Mouse (Mus musculus): ENCODE results near the gene Slc44a3. TPM values are rescaled to one million over a fixed set of nuclear protein-coding genes. Genes with fewer than 3 reads are reported as not detected.

The Slc44a3 gene
- total RNA-seq, 2 experiments from 2014 or later, result 0.30 TPM; not detected in 1

GRCm38 (mm10) chr3:121464733-121465305 lies 67.4 kb downstream of the Slc44a3 start:
- no peak for ATAC-seq (replicated peaks; ENCODE audit: poor library complexity)

- ATAC-seq (replicated peaks; ENCODE audit: poor library complexity), result no peak
These were observed 69.4 kb downstream of the Slc44a3 start for GRCm38 (mm10) chr3:121462782-121463181.

GRCm38 (mm10) chr3:121461477-121461876 lies 70.7 kb downstream of the Slc44a3 start:
- no peak for ATAC-seq (replicated peaks; ENCODE audit: poor library complexity)

- ATAC-seq (replicated peaks; ENCODE audit: poor library complexity), result peak; percentile 93
These were observed 71.6 kb downstream of the Slc44a3 start for GRCm38 (mm10) chr3:121460473-121461193.

GRCm38 (mm10) chr3:121458545-121459492 lies 73.4 kb downstream of the Slc44a3 start:
- ATAC-seq (replicated peaks; ENCODE audit: poor library complexity), result 0 out of 2 replicates have a peak, but pooled peaks have one; percentile 12

- ATAC-seq (replicated peaks; ENCODE audit: poor library complexity), result no peak
These were observed 80.8 kb downstream of the Slc44a3 start for GRCm38 (mm10) chr3:121451404-121451803.

GRCm38 (mm10) chr3:121449527-121449926 lies 82.7 kb downstream of the Slc44a3 start:
- peak; percentile 58 for ATAC-seq (replicated peaks; ENCODE audit: poor library complexity)

- no peak for ATAC-seq (replicated peaks; ENCODE audit: poor library complexity)
These were observed 83.6 kb downstream of the Slc44a3 start for GRCm38 (mm10) chr3:121448606-121449005.

- no peak for ATAC-seq (replicated peaks; ENCODE audit: poor library complexity)
These were observed 84.2 kb downstream of the Slc44a3 start for GRCm38 (mm10) chr3:121448029-121448468.

GRCm38 (mm10) chr3:121446454-121446853 lies 85.8 kb downstream of the Slc44a3 start:
- ATAC-seq (replicated peaks; ENCODE audit: poor library complexity), result 0 out of 2 replicates have a peak, but pooled peaks have one; percentile 16

- ATAC-seq (replicated peaks; ENCODE audit: poor library complexity), result peak; percentile 7; the same call in 1 of the 2 replicates
These were observed 87.8 kb downstream of the Slc44a3 start for GRCm38 (mm10) chr3:121444414-121444813.

- ATAC-seq (replicated peaks; ENCODE audit: poor library complexity), result peak; percentile 49
These were observed 88.3 kb downstream of the Slc44a3 start for GRCm38 (mm10) chr3:121443861-121444271.

GRCm38 (mm10) chr3:121442288-121442687 lies 89.9 kb downstream of the Slc44a3 start:
- peak; percentile 32; the same call in 1 of the 2 replicates for ATAC-seq (replicated peaks; ENCODE audit: poor library complexity)

- no peak for ATAC-seq (replicated peaks; ENCODE audit: poor library complexity)
These were observed 90.7 kb downstream of the Slc44a3 start for GRCm38 (mm10) chr3:121441504-121441903.

GRCm38 (mm10) chr3:121439623-121440161 lies 92.5 kb downstream of the Slc44a3 start:
- ATAC-seq (replicated peaks; ENCODE audit: poor library complexity), result no peak

GRCm38 (mm10) chr3:121437996-121438395 lies 94.2 kb downstream of the Slc44a3 start:
- ATAC-seq (replicated peaks; ENCODE audit: poor library complexity), result no peak

GRCm38 (mm10) chr3:121437070-121437469 lies 95.1 kb downstream of the Slc44a3 start:
- no peak for ATAC-seq (replicated peaks; ENCODE audit: poor library complexity)

GRCm38 (mm10) chr3:121435296-121435695 lies 96.9 kb downstream of the Slc44a3 start:
- no peak for ATAC-seq (replicated peaks; ENCODE audit: poor library complexity)

GRCm38 (mm10) chr3:121433968-121434533 lies 98.2 kb downstream of the Slc44a3 start:
- ATAC-seq (replicated peaks; ENCODE audit: poor library complexity), result 0 out of 2 replicates have a peak, but pooled peaks have one; percentile 33

GRCm38 (mm10) chr3:121433359-121433758 lies 98.8 kb downstream of the Slc44a3 start:
- no peak for ATAC-seq (replicated peaks; ENCODE audit: poor library complexity)

Data from megakaryocyte progenitor cell, adult 5-6 weeks (primary cell).